Mouse (Mus musculus) testis, adult 2 months (tissue): ENCODE measurements around the gene Mief2.
A peak's percentile ranks its signal among the peaks of the same experiment; 100 is the strongest.

Source experiments
- CTCF ChIP-seq: fragments of 200-500 bp; IDR thresholded peaks from 2 replicates; pipeline ENCODE4 v1.5.1; 2012; ENCODE audit warnings: low read depth, mild to moderate bottlenecking, inconsistent platforms, low read length, moderate library complexity; ENCODE audit not compliant: control insufficient read depth, insufficient read depth, insufficient replicate concordance
- POLR2A ChIP-seq: fragments of 200-500 bp; IDR thresholded peaks from 2 replicates; pipeline ENCODE4 v1.6.1; 2012; ENCODE audit warnings: low read depth, mild to moderate bottlenecking, inconsistent platforms, low read length, moderate library complexity; ENCODE audit not compliant: control insufficient read depth

DNA sequence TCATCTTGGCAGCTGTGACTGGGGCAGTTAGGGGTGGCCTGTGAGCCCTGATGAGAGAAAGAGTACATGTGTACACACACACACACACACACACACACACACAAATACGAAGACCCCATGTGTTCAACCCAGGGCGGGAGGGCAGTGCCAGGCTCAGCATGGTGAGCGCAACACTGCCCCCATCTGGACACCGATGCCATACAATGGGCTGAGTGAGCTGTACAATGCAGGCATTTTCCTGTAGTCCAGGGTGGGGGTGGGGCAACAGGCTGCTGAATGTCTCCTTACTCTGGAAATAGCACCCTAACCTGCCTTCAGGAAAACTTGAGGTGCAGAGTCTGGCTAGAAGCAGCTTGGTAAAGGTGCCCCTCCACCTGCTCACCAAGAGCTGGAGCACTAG is 25.1 kb upstream of the Mief2 start:
- TF ChIP-seq CTCF (peak; percentile 60; the same call in 1 of the 2 replicates), POLR2A (no peak)
